Mouse (Mus musculus): ENCODE measurements around the gene Ldlr. TPM values are rescaled to one million over a fixed set of nuclear protein-coding genes. Genes with fewer than 3 reads are reported as not detected.
A peak's percentile ranks its signal among the peaks of the same experiment; 100 is the strongest.
"Not testable (repeated sequence)": the region's sequence is repeated elsewhere in the genome, so short reads cannot be mapped to it uniquely, and the experiment has no call there.

Ldlr gene
- polyA plus RNA-seq (2015; fragmentation: Nextera tagmentation; extraction: Ambion mirVana) = 30.8 and 31.2 TPM in 2 replicates

DNA sequence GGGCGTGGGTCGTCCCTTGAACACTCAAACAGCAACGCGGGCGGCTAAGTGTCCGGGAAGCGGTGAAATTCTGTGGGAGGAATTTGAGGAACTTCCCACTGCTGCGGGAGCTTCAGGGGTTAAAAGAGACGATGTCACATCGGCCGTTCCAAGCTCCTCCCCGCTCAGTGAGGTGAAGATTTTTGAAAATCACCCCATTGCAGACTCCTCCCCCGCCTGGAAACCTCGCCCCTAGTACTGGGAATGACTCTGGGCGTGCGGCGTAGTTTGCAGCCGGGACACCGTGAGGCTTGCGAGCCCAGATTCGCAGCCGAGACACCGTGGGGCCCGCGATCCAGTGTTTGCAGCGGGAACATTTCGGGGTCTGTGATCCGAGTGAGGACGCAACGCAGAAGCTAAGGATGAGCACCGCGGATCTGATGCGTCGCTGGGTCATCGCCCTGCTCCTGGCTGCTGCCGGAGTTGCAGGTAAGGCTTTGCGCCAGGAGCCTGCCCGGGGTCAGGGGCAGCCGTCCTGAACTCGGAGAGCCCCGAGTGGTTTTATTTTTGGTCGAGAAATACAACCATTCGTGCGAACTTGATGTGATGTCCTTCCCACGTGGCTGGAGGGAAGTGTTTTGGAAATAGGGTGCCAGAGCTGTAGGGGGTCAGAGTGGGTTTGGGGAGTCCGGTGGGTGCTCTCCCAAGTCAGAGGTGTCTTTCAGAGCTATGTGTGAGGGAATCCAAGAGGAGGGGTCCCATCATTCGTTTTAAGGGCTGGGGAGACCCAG lies at the start of gene Ldlr:
Gene Ldlr, plus strand, starts transcription at position 107 of the 770 bp plus-strand sequence.
- Histone ChIP-seq H3K9me3 (no peaks in the 10 kb centered on the region), H3K27ac (peak within 1 kb of the TSS; percentile 95), H3K4me1 (peaks cover 23% of the 10 kb centered on the region), H3K27me3 (no peaks in the 10 kb centered on the region), H3K9ac (peak within 1 kb of the TSS; percentile 78), H3K36me3 (peaks cover 19% of the 10 kb centered on the region), H3K4me3 (peak within 1 kb of the TSS; percentile 76), H3K4me2 (replicated peaks) (peak within 1 kb of the TSS; percentile 81)
- ATAC-seq (ENCODE audit: low FRiP score, low read depth) = peak; percentile 85
- WGBS = under 1% methylated on average over 47 of the region's 47 CpGs

DNA sequence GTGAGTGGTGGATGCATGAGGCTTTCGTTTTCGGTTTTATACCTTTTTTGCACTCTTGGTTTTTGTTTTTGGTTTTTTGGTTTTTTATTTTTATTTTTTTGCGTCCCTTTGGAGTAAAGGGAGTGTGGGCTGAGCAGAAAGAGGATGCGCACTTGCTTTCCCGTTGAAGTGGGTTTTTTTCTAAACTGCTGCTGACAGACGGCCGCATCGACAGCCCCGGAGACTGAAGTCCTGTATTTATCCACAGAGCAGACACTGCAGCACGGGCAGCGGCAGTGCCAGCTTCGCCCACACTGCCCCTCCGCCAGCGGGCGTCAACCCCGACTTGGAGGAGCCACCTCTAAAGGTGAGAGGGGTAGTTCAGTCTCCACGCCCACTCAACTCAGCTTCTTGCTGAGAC lies 45.6 kb upstream of the Ldlr start:
- no peak overlapping the region for H3K27ac ChIP-seq
- peaks cover 93% of the 10 kb centered on the region for H3K36me3 ChIP-seq
- no peaks in the 10 kb centered on the region for H3K4me1 ChIP-seq
- no peaks in the 10 kb centered on the region for H3K9me3 ChIP-seq
- H3K9ac ChIP-seq = no peak overlapping the region
- H3K27me3 ChIP-seq = no peaks in the 10 kb centered on the region
- WGBS = 98% methylated on average over 17 of the region's 17 CpGs
- no peak overlapping the region for H3K4me3 ChIP-seq
- no peak overlapping the region for H3K4me2 ChIP-seq (replicated peaks)
- no peak for ATAC-seq (ENCODE audit: low FRiP score, low read depth)

DNA sequence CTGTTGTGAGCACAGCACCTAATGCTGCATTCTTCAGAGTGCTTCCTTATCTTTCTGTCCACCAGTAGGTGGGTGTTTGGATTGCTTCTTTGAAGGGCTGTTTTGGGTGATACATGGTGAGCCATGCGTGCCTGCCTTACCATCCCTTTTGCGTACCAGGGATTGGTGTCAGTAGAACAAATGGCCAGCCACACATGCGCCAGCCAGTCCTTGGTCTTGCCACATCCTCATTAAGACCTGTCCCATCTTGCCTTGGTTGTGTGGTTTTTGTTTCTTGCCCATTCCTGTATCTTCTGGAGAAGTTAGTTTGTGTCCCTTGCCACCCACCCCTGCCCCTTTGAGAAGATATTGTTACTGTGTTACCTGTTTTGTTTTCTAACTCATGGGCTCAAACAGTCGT lies 42.8 kb upstream of the Ldlr start:
- 81% methylated on average over 4 of the region's 4 CpGs for WGBS
- ATAC-seq (ENCODE audit: low FRiP score, low read depth) = no peak
- H3K4me2 ChIP-seq (replicated peaks) = no peak overlapping the region

DNA sequence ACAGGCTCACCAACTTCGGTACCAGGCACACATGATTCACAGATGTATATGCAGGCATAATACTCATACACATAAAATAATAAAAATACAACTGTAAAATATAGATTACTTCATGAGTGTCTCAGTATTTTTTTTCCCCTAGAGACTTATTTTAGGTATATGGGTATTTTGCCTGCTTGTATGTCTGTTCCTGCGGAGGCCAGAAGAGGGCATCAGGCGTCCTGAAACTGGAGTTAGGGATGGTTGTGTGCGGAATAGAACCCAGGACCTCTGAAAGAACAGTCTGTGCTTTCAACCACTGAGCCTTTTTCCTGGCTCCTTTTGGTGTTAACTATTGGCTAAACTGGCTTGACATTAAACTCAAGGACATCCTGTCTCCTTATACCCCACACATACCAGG lies 40.5 kb upstream of the Ldlr start:
- 89% methylated on average over 4 of the region's 4 CpGs for WGBS
- H3K9me3 ChIP-seq = no peaks in the 10 kb centered on the region
- H3K4me1 ChIP-seq = no peaks in the 10 kb centered on the region
- no peak overlapping the region for H3K4me2 ChIP-seq (replicated peaks)
- H3K27ac ChIP-seq = no peak overlapping the region
- H3K4me3 ChIP-seq = no peak overlapping the region
- H3K27me3 ChIP-seq = no peaks in the 10 kb centered on the region
- no peak for ATAC-seq (ENCODE audit: low FRiP score, low read depth)
- H3K36me3 ChIP-seq = peaks cover 93% of the 10 kb centered on the region
- no peak overlapping the region for H3K9ac ChIP-seq

More for the DNA sequence above, 42.8 kb upstream of the Ldlr start:
- Histone ChIP-seq H3K9me3 (no peaks in the 10 kb centered on the region), H3K4me3 (no peak overlapping the region), H3K36me3 (peaks cover 93% of the 10 kb centered on the region), H3K27ac (no peak overlapping the region), H3K9ac (no peak overlapping the region), H3K27me3 (no peaks in the 10 kb centered on the region), H3K4me1 (no peaks in the 10 kb centered on the region)

DNA sequence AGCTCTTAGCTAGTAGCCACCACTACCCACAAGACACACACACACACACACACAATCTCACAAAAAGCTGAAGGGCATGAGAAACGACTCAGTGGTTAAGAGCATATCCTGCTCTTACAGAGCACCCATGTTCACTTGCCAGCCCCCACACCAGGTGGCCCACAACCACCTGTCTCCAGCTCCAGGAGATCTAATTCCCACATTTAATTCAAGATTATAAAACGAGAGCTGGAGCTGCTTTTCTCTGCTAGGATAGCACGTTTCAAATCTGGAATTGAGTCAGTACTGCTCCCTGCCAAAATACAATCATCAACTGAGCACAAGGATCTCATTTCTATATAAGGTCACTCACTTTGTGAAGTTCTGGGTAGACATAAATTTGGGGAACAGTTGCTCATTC lies 39.4 kb upstream of the Ldlr start:
- H3K4me3 ChIP-seq = no peak overlapping the region
- H3K9me3 ChIP-seq = no peaks in the 10 kb centered on the region
- H3K27me3 ChIP-seq = no peaks in the 10 kb centered on the region
- H3K4me1 ChIP-seq = no peaks in the 10 kb centered on the region
- ATAC-seq (ENCODE audit: low FRiP score, low read depth) = no peak
- H3K4me2 ChIP-seq (replicated peaks) = no peak overlapping the region
- H3K9ac ChIP-seq = no peak overlapping the region
- peaks cover 93% of the 10 kb centered on the region for H3K36me3 ChIP-seq
- no peak overlapping the region for H3K27ac ChIP-seq
- 84% methylated on average over 3 of the region's 3 CpGs for whole genome bisulfite sequencing

DNA sequence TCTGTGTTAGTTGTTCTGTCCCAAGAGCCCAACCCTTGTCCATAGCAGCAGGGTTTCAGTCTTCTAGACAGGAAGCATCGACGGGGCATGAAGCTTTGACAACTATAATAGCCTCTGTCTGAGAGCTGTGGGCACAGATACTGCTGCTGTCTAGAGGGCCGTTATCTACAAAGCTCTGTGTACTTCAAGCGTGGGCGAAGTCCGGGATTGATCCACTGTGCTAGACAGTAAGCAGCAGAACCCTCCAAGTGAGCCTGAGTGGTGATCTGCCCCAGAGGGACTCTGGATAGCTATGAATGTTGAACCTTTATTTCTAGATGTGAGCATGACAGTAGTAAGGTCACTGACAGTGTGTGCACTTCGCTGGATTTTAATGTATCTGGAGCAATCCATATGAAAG lies 34.7 kb upstream of the Ldlr start:
- H3K4me3 ChIP-seq = no peak overlapping the region
- H3K4me2 ChIP-seq (replicated peaks) = no peak overlapping the region
- H3K9ac ChIP-seq = no peak overlapping the region
- peaks cover 98% of the 10 kb centered on the region for H3K36me3 ChIP-seq
- no peak for ATAC-seq (ENCODE audit: low FRiP score, low read depth)
- H3K9me3 ChIP-seq = no peaks in the 10 kb centered on the region
- WGBS = 95% methylated on average over 7 of the region's 7 CpGs
- H3K27ac ChIP-seq = no peak overlapping the region
- H3K27me3 ChIP-seq = no peaks in the 10 kb centered on the region
- no peaks in the 10 kb centered on the region for H3K4me1 ChIP-seq

DNA sequence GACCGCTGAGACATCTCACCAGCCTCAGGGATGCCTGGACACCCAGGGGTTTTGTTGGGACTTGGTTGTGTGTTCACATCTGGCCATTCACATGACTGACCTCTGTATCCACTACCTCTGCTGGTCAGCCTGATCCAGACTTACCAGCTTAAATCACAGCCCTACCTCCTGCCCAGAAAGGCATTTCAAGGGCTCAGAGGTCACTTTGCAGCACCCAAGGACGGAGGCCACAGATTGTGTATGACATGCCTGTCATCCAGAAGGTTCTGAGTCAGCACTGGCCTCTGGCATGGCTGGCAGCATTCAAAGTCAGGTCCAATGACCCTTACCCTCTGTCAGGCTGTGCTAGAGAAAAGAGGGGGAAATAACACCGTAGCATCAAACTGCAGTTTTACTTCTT lies 33.3 kb upstream of the Ldlr start:
- 94% methylated on average over 3 of the region's 3 CpGs for WGBS
- peaks cover 98% of the 10 kb centered on the region for H3K36me3 ChIP-seq

DNA sequence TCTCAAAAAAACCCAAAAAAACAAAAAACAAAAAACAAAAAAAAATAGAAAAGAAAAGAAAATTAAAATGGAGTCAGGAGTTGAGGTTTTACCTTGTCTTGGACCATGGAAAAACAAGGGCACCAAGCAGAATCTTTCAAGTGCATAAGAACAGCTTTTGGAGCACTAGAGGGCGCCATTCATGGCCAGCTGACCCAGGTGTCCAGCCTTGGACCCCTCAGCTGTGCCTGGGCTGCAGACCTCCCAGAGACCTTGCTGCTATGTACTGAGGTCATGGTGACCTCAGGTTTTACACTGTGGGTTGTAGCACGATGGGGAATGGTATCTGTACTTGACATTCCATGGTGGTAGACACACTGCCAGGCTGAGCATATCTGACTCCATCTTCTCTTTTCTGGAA lies 31.4 kb upstream of the Ldlr start:
- no peak overlapping the region for H3K4me3 ChIP-seq
- H3K4me2 ChIP-seq (replicated peaks) = no peak overlapping the region
- ATAC-seq (ENCODE audit: low FRiP score, low read depth) = no peak
- H3K36me3 ChIP-seq = peaks cover 97% of the 10 kb centered on the region
- H3K4me1 ChIP-seq = no peaks in the 10 kb centered on the region
- no peak overlapping the region for H3K27ac ChIP-seq
- no peaks in the 10 kb centered on the region for H3K9me3 ChIP-seq
- H3K9ac ChIP-seq = no peak overlapping the region
- no peaks in the 10 kb centered on the region for H3K27me3 ChIP-seq
- WGBS = 53% methylated on average over 2 of the region's 2 CpGs

More for the DNA sequence above, 33.3 kb upstream of the Ldlr start:
- H3K9me3 ChIP-seq = no peaks in the 10 kb centered on the region
- ATAC-seq (ENCODE audit: low FRiP score, low read depth) = no peak
- H3K4me1 ChIP-seq = no peaks in the 10 kb centered on the region
- H3K27me3 ChIP-seq = no peaks in the 10 kb centered on the region
- H3K27ac ChIP-seq = no peak overlapping the region
- H3K4me3 ChIP-seq = no peak overlapping the region
- no peak overlapping the region for H3K4me2 ChIP-seq (replicated peaks)
- H3K9ac ChIP-seq = no peak overlapping the region

DNA sequence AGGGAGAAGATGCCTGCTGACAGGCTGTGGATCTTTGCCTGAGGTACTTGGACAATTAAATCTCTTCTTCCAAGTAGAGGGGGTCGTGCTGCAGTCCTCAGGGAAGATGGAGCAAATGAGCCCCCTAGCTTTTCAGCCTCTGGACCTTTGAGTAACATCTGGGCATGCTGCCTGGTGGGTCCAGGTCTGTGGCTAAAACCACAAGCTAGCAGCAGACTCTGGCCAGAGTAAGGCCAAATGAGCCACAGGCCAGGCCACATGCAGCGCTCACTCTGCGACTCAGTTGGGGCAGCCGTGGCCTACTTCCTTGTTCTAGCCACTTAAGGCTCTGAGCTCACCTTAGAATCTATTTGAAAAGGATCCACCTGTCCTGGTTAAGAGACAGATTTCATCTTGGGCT lies 30.8 kb upstream of the Ldlr start:
- peaks cover 97% of the 10 kb centered on the region for H3K36me3 ChIP-seq
- WGBS = 95% methylated on average over 4 of the region's 4 CpGs
- no peak overlapping the region for H3K4me2 ChIP-seq (replicated peaks)
- H3K27ac ChIP-seq = no peak overlapping the region
- no peak overlapping the region for H3K9ac ChIP-seq
- no peaks in the 10 kb centered on the region for H3K9me3 ChIP-seq
- H3K4me1 ChIP-seq = no peaks in the 10 kb centered on the region
- H3K4me3 ChIP-seq = no peak overlapping the region
- no peak for ATAC-seq (ENCODE audit: low FRiP score, low read depth)
- H3K27me3 ChIP-seq = no peaks in the 10 kb centered on the region

DNA sequence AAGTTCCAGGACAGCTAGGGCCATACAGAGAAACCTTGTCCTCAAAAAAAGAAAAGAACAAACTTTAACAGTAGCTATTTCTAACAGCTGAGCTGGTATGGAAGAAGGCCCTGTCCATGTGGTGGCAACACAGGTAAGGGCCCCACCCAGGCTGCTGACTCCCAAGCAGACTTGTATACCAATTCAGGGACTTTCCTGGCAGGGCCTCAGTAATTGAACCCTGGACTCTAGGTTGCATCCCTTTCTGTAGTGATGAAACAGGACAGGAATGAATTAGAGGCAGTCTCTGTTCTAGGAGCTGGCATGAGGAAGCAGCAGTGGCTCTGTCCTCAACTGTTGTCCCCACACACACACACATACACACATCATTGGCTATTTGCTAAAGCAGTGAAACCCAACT lies 29.2 kb upstream of the Ldlr start:
- Histone ChIP-seq H3K4me3 (no peak overlapping the region), H3K4me1 (no peaks in the 10 kb centered on the region), H3K36me3 (peaks cover 94% of the 10 kb centered on the region), H3K27me3 (no peaks in the 10 kb centered on the region), H3K9me3 (no peaks in the 10 kb centered on the region), H3K9ac (no peak overlapping the region), H3K27ac (no peak overlapping the region), H3K4me2 (replicated peaks) (no peak overlapping the region)
- ATAC-seq (ENCODE audit: low FRiP score, low read depth) = no peak

DNA sequence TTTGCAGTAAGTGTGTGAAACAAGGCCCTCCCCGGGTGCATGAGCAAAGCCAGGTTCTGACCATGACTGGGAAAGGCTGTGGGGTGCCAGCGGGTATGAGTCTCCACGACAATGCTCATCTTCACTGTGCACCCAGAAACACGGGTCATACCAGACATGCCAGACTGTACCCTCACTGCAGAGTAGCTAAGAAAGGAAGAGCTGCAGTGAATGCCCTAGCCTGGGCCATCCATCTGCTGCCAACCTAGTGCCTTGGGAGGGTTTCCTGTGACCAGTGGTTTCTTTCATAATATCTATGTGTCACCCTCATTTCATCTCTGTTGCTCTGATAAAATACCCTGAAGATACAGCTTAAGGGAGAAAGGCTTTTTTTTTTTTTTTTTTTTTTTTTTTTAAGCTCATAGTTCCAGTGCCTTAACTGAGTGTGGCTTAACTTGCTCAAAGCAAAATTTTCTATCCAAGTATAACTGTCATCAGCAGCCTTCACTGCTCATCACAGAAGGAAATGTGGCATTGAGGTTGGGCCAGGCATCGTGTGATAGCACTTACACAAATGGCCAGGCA lies 28.0 kb upstream of the Ldlr start:
- no peak overlapping the region for H3K4me2 ChIP-seq (replicated peaks)
- H3K27me3 ChIP-seq = no peaks in the 10 kb centered on the region
- H3K9ac ChIP-seq = no peak overlapping the region
- 95% methylated on average over 5 of the region's 5 CpGs for WGBS
- H3K4me1 ChIP-seq = no peaks in the 10 kb centered on the region
- H3K9me3 ChIP-seq = no peaks in the 10 kb centered on the region
- no peak overlapping the region for H3K4me3 ChIP-seq
- H3K36me3 ChIP-seq = peaks cover 94% of the 10 kb centered on the region
- H3K27ac ChIP-seq = no peak overlapping the region
- ATAC-seq (ENCODE audit: low FRiP score, low read depth) = no peak

DNA sequence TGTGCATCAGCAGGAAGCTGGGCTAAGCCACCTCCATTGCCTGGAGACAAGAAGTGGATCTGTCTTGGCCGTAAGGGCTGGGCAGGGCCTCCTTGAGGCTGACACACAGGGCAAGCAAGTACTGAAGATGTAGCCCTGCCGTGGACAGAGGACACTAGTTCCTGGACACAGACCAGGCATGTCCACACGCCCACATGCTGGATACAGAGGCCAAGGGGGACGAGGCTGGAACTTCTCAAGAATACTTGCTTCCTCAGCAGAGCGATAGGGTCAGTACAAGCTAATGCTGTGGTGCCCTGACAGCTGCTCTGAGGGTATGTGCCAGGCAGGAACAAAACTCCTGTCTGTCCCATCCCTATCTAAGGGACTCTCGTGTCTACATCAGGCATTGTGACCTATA lies 26.2 kb upstream of the Ldlr start:
- H3K4me1 ChIP-seq = no peaks in the 10 kb centered on the region
- no peaks in the 10 kb centered on the region for H3K27me3 ChIP-seq
- H3K4me3 ChIP-seq = no peak overlapping the region
- 86% methylated on average over 6 of the region's 6 CpGs for WGBS
- H3K9me3 ChIP-seq = no peaks in the 10 kb centered on the region
- no peak overlapping the region for H3K4me2 ChIP-seq (replicated peaks)
- H3K27ac ChIP-seq = peak overlapping the region; percentile 22; the same call in 1 of the 2 replicates
- ATAC-seq (ENCODE audit: low FRiP score, low read depth) = no peak
- H3K9ac ChIP-seq = no peak overlapping the region
- H3K36me3 ChIP-seq = peaks cover 96% of the 10 kb centered on the region

DNA sequence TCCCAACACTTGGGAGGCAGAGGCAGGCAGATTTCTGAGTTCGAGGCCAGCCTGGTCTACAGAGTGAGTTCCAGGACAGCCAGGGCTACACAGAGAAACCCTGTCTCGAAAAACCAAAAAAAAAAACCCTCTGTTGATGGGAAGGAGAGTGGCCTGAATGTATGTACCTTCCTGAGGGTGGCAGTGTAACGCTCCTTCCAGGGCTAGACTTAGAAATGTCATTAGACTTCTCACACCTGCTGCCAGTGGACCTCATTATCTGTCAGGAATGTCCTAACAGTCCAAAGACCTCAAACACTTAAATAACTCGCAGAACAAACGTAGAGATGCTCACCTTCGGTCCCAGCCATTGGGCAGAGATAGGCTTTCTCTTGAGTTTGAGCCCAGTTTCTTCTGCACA lies 24.0 kb upstream of the Ldlr start:
- not testable (repeated sequence) for ATAC-seq (ENCODE audit: low FRiP score, low read depth)
- H3K36me3 ChIP-seq = peaks cover 96% of the 10 kb centered on the region

More for the DNA sequence above, 24.0 kb upstream of the Ldlr start:
- not testable (repeated sequence) for H3K4me2 ChIP-seq (replicated peaks); H3K9ac ChIP-seq; H3K27ac ChIP-seq; H3K4me3 ChIP-seq; H3K27me3 ChIP-seq; H3K9me3 ChIP-seq; H3K4me1 ChIP-seq
- 87% methylated on average over 6 of the region's 6 CpGs for WGBS

All from limb, embryonic 13.5 days (tissue).